Mouse (Mus musculus): Measurements from ENCODE around the gene Slpi.

DNA sequence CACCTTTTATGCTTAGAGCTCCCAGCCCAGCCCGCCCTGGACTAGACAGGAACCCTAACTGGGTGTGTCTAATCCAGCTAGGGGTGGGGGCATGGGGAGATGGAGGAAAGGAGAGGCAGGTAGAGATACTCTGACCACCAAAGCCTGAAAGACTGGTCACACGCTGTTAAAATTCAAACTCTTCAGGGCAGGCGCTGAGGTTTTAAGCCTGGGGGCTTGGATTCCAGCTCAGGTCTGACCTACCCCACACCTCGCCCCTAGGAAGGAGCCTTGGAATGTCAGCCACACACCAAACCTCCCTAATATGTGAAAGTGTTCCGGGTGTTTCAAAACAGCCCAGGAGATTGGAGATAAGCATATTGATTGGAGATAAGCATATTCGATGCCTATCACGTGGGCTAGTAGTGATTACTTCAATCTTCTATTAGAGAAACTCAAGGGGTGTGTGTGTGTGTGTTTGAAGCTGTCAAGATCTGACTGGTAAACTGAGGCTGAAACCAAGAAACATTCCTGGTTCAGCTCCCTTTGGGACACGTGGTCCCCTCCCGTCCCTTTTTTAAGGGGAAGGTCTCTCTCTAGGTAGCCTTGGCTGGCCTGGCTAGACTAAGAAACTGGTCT, 44.5 kb upstream of the Slpi start:
- TF ChIP-seq USF1 (IDR thresholded peaks at IDR 0.05; ENCODE audit: low read depth) (no peak), TCF12 (IDR thresholded peaks at IDR 0.05; ENCODE audit: insufficient read depth, poor library complexity, severe bottlenecking) (no peak), POLR2A (IDR thresholded peaks at IDR 0.05; ENCODE audit: insufficient read length, low read depth) (no peak)
